Mouse (Mus musculus) retina, postnatal 1 day (tissue): Measurements from ENCODE around the gene Ccl24.
A peak's percentile ranks its signal among the peaks of the same experiment; 100 is the strongest.

Experiments used
- DNase-seq: peaks from one replicate; pipeline ENCODE4 v3.0.0-alpha.2; 2012

Gene Ccl24

DNA sequence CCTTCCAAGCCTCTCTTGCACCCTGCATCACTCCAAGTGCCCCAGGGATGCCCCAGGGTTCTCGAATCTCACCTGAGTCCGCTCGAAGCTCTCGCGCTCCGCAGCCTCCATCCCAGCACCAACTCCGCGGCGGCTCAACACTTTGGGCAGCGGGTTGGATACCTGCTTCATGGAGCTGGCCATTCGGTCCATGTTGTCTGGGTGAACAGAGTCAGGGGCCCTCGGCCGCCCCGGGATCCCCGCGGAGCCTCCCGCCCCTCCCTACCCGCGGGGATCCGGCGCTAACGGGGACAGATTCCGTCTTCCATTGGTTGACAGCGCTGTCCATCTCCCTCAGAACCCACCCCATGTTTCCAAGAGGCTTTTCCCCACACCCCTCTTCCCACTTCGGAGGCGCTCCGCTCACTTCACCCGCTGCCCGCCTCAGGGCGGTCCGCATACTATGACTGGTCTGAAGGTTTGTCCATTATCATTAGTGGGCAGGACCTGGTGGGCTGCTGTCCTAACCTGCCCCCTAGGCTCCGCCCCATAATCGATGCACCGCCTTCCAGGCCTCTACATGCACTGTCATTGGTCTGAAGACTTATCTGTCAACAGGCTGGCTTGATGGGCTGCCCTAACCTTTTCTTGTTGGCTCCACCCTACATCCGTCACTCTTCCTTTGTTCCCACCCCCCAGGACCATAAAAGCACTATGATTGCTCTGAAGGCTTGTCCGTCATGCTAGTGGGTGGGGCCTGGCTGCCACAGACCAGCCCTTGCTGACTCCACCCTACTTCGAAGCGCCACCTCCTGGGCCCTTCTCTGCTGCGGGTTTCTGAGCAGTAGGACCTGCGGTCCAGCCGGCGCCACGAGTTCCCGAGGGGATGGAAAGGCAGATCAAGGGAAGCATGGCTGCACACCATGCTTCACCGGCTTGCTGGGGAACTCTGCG is 27.7 kb downstream of the Ccl24 start, which contains the start of gene Hip1:
Gene Hip1 (minus strand): TSS at position 256 of the 933 bp plus-strand sequence.
- DNase-seq = peak; percentile 100

- peak; percentile 27 for DNase-seq
Measured at GRCm38 (mm10) chr5:135544032-135544558, 28.8 kb downstream of the Ccl24 start.

DNA sequence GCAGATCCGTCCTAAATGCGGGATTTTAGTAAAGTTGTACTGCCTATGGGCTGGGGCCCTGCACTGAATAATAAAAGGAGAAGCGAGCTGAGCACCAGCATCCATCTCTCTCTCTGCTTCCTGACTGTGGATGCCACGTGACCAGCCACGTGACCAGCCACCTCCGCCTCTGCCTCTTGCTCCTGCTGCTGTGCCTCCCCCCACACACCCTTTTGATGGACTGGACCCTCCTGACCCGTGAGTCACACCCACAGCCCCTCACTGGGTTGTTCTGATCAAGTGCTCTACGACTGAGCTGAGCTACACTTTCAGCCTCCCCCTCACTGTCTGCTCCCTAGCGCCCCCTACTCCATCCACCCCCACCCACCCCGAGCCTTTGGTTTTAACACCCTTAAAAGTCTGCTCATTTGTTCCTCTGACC is 35.0 kb downstream of the Ccl24 start:
- no peak for DNase-seq

GRCm38 (mm10) chr5:135537326-135537725 is 35.5 kb downstream of the Ccl24 start:
- no peak for DNase-seq

DNA sequence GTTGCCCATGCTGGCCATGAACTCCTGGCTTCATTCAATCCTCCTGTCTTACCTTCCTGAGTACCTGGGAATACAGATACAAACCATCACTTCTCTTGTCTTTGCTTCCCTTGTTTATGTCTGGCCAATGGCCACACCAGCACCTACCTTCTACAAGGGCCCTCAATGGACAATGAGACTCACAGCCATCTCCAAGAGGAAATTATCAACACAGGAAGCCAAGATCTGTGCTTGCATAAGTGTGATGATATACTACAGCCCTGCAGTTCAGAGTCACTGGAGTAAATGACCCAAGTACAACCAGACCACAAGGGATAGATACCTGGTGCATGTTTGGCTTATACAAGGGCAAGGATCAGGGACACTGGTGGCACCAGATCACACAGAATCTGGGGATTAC is 37.0 kb downstream of the Ccl24 start:
- DNase-seq = no peak

DNA sequence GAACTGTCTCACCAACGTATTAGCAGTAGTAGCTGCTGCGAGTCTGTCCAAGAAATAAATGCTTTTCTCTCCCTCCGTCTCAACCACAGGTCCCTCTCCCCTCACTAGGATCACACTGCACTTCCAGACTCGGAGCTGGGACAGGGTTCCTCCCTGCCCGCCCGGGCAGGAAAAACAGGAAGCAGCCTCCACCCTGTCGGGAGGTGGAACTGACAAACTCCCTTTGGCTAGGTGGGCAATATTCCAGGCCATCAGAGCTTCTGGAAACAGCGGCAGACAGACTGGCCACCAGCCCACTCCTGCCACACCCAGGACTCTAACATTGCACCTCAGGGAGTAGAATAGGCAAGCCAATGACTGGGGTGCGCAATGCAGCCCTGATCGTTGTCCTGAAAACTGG is 39.4 kb downstream of the Ccl24 start:
- DNase-seq = no peak

- no peak for DNase-seq
Measured at GRCm38 (mm10) chr5:135531306-135531845, 41.5 kb downstream of the Ccl24 start.

- no peak for DNase-seq
Measured at GRCm38 (mm10) chr5:135529964-135530363, 42.9 kb downstream of the Ccl24 start.

- DNase-seq = peak; percentile 26
Measured at GRCm38 (mm10) chr5:135529310-135529709, 43.5 kb downstream of the Ccl24 start.

- no peak for DNase-seq
Measured at GRCm38 (mm10) chr5:135527986-135528385, 44.9 kb downstream of the Ccl24 start.

DNA sequence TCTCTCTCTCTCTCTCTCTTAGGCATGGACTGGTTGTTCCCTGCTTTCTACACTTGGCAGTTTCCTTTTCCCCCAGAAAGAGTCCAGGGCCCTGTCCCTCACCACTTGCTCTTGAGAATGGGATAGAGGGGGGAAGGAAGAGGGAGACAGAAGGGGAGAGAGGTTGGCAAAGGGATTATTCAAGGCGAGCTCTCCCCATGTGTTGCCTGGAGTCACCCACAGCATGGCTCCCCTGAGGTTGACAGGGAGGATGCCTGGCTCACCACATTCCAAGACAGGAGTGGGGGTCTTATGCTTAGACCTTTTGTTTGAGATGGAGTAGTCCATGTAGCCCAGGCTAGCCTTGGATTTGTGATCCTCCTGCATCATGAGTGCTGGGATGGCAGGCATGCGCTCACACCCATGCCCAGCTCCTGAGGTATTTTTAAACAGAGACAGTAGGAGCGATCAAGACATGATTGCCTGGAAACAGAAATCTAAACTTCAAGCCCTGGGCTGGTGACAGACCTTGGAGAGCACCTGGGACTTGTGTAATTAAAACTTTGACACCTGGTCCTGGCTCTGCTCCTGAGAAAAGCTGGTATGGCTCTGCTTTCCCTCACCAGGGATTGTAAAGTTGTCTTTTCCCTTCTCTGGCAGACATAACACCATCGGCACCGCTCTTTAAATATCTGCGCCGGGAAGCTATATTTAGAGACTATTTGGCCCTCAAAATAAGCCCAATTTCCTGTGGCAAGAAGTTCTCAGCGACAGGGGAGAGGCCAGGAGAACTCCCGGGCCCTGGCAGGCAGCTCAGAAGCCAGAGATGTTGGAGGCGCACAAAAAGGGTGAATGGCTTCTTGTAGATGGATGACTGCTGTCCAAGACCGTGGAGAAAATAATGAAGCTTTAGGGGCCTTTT is 47.9 kb downstream of the Ccl24 start:
- no peak for DNase-seq

DNA sequence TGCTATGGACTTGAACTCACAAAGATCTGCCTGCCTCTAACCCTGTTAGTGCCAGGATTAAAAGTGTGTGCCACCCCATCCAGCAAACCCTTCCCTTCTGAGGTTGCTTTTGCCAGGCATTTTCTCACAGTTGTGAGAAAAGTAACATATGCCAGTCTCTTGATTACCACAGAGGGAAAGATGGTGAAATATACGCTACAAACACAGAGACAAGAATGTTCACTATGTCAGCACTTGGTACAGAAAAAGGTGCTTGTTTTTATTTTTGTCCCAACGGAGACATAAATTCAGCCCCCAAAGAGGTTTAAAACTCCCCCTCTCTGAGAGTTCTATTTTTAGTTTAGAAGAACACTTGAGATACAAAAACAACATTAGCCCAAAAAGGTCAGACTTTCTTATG is 48.8 kb downstream of the Ccl24 start:
- no peak for DNase-seq

DNA sequence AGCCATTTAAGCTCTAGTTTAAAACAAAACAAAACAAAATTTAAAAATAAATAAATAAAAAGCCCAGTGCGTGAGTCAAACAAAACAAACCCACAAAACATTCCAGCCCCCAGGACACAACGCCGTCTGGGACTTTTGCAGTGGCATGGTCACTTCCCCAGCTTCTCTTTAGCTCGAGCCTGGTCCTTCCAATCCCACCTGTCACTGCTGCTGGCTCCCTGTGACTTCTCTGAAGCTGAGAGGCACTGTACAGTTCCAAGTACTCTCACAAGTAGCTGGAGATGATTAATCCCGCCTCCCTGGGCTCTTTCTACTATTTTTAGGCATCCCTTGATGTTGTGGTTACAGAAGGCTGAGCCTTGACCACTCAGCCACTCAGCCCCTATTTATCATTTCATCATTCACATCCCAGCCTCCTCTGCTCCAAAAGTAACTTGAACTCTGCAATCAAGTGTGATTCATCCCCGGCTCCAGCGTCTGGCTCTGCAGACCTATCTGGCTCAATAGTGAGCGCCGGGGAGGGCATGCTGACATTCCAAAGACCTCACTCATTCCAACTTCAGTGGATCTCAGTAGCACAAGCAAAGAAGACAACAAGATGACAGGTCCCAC is 50.6 kb downstream of the Ccl24 start:
- DNase-seq = no peak
